Mouse (Mus musculus): ENCODE results near the gene Gm21985. TPM values are rescaled to one million over a fixed set of nuclear protein-coding genes. Genes with fewer than 3 reads are reported as not detected.
"Not testable (repeated sequence)": the region's sequence is repeated elsewhere in the genome, so short reads cannot be mapped to it uniquely, and the experiment has no call there.

Gm21985 gene
- polyA plus RNA-seq, 1 experiment from 2014 or later, result not detected

GRCm38 (mm10) chr2:112272909-112273308, 6.8 kb downstream of the Gm21985 start:
- Histone ChIP-seq H3K27ac (ENCODE audit: low read depth, low read length) (no peak overlapping the region), H3K4me2 (replicated peaks; ENCODE audit: low read depth) (no peak overlapping the region), H3K9ac (ENCODE audit: low read depth, low read length) (no peak overlapping the region), H3K9me3 (ENCODE audit: control insufficient read depth) (no peaks in the 10 kb centered on the region), H3K27me3 (replicated peaks; ENCODE audit: control insufficient read depth, insufficient read depth, low read length) (no peaks in the 10 kb centered on the region), H3K36me3 (ENCODE audit: control insufficient read depth, insufficient read depth) (no peaks in the 10 kb centered on the region), H3K4me1 (replicated peaks; ENCODE audit: control insufficient read depth, insufficient read depth, low read length) (no peaks in the 10 kb centered on the region), H3K4me3 (ENCODE audit: low read depth, low read length) (no peak overlapping the region)
- TF ChIP-seq CTCF (IDR thresholded peaks at IDR 0.05; ENCODE audit: low read depth), result no peak
- no peak for ATAC-seq
- 83% methylated on average over 2 of the region's 2 CpGs for WGBS

DNA sequence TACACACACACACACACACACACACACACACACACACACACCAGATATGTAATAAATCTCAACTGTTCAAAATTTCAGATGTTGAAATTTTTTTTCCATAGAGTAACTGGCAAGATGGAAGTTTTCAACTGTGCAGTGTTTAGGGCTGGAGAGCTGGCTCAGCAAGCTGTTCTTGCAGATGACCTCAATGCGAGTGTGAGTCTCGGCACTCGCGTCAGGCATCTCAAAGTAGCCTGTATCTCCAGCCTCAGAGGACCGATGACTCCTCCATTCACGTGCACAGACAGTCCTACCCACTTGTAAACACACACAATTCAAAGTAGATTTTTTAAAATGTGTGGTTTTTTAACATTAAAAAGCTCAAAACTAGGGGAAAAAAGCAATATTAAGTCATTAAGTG, 7.4 kb downstream of the Gm21985 start:
- H3K9ac ChIP-seq (ENCODE audit: low read depth, low read length), result no peak overlapping the region
- H3K9me3 ChIP-seq (ENCODE audit: control insufficient read depth), result no peaks in the 10 kb centered on the region
- H3K27ac ChIP-seq (ENCODE audit: low read depth, low read length), result no peak overlapping the region
- H3K4me2 ChIP-seq (replicated peaks; ENCODE audit: low read depth), result no peak overlapping the region
- ATAC-seq, result no peak
- no peaks in the 10 kb centered on the region for H3K36me3 ChIP-seq (ENCODE audit: control insufficient read depth, insufficient read depth)
- no peaks in the 10 kb centered on the region for H3K27me3 ChIP-seq (replicated peaks; ENCODE audit: control insufficient read depth, insufficient read depth, low read length)
- H3K4me3 ChIP-seq (ENCODE audit: low read depth, low read length), result no peak overlapping the region
- H3K4me1 ChIP-seq (replicated peaks; ENCODE audit: control insufficient read depth, insufficient read depth, low read length), result no peaks in the 10 kb centered on the region
- WGBS, result 75% methylated on average over 6 of the region's 6 CpGs
- no peak for TF ChIP-seq CTCF (IDR thresholded peaks at IDR 0.05; ENCODE audit: low read depth)

- ATAC-seq, result 0 out of 2 replicates have a peak, but pooled peaks have one; percentile 47
- Histone ChIP-seq H3K27ac (ENCODE audit: low read depth, low read length) (no peak overlapping the region), H3K27me3 (replicated peaks; ENCODE audit: control insufficient read depth, insufficient read depth, low read length) (no peaks in the 10 kb centered on the region)
Observed at GRCm38 (mm10) chr2:112276870-112277269, 10.8 kb downstream of the Gm21985 start.

DNA sequence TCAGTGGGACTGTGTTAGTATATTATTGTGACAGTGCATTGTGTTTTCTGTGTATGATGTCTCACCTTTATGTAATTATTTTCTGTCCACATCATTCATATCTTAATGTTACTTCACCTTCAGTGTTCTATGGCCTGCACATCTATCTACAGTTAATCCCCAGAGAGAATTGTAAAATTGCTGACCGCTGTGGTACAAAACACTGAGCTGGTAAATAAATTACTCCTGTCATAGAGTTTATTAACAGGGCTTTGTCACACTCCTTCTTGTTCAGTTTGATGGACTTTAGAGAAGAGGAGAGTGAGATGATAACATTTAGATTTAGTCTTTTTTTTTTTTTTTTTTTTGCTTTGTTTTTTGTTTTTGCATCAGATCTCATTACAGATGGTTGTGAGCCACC, 16.7 kb downstream of the Gm21985 start:
- 64% methylated on average over 1 of the region's 1 CpGs for WGBS
- Histone ChIP-seq H3K36me3 (ENCODE audit: control insufficient read depth, insufficient read depth) (no peaks in the 10 kb centered on the region), H3K27ac (ENCODE audit: low read depth, low read length) (no peak overlapping the region), H3K9me3 (ENCODE audit: control insufficient read depth) (no peaks in the 10 kb centered on the region), H3K4me1 (replicated peaks; ENCODE audit: control insufficient read depth, insufficient read depth, low read length) (no peaks in the 10 kb centered on the region), H3K4me3 (ENCODE audit: low read depth, low read length) (no peak overlapping the region), H3K4me2 (replicated peaks; ENCODE audit: low read depth) (no peak overlapping the region), H3K9ac (ENCODE audit: low read depth, low read length) (no peak overlapping the region), H3K27me3 (replicated peaks; ENCODE audit: control insufficient read depth, insufficient read depth, low read length) (no peaks in the 10 kb centered on the region)
- TF ChIP-seq CTCF (IDR thresholded peaks at IDR 0.05; ENCODE audit: low read depth), result no peak
- ATAC-seq, result no peak

More at GRCm38 (mm10) chr2:112276870-112277269, 10.8 kb downstream of the Gm21985 start:
- no peaks in the 10 kb centered on the region for H3K4me1 ChIP-seq (replicated peaks; ENCODE audit: control insufficient read depth, insufficient read depth, low read length)
- H3K9me3 ChIP-seq (ENCODE audit: control insufficient read depth), result no peaks in the 10 kb centered on the region
- no peak for TF ChIP-seq CTCF (IDR thresholded peaks at IDR 0.05; ENCODE audit: low read depth)
- no peak overlapping the region for H3K4me2 ChIP-seq (replicated peaks; ENCODE audit: low read depth)
- no peak overlapping the region for H3K9ac ChIP-seq (ENCODE audit: low read depth, low read length)
- no peaks in the 10 kb centered on the region for H3K36me3 ChIP-seq (ENCODE audit: control insufficient read depth, insufficient read depth)
- WGBS, result 57% methylated on average over 3 of the region's 3 CpGs
- no peak overlapping the region for H3K4me3 ChIP-seq (ENCODE audit: low read depth, low read length)

DNA sequence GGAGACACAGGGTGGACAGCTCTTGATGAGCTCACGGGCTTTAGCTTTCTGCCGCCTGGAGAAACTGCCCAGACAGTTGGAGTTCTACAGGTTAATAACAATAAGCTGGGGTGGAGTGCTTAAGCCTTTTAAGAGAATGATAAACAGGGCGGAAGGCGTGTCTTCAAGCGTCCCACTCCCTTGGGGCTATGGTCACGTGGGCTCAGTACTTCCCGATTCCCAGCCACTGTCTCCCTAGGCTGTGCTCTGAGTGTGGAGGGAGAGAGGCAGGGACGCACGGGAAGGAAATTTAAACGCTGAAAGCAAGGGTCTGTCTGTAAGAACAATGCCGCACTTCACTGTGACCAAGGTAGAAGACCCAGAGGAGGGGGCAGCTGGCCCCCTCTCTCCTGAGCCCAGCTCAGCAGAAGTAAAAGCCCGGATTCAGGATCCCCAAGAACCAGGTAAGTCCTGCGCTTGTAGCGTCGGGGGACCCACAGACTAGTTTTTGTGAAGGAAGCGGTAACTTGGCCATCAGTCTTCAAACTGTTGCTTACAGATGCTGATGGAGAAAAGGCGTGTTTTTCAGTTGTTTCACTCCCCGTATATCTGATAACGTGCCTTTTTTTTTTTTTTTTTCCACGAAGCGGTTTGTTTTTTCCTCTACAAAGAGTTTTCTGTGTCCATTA, 18.4 kb downstream of the Gm21985 start:
- H3K36me3 ChIP-seq (ENCODE audit: control insufficient read depth, insufficient read depth), result no peaks in the 10 kb centered on the region
- peak overlapping the region; percentile 63 for H3K4me3 ChIP-seq (ENCODE audit: low read depth, low read length)
- peak; percentile 83 for ATAC-seq
- H3K9me3 ChIP-seq (ENCODE audit: control insufficient read depth), result no peaks in the 10 kb centered on the region
- H3K27me3 ChIP-seq (replicated peaks; ENCODE audit: control insufficient read depth, insufficient read depth, low read length), result no peaks in the 10 kb centered on the region
- peak overlapping the region; percentile 74 for H3K27ac ChIP-seq (ENCODE audit: low read depth, low read length)
- peak overlapping the region; percentile 82 for H3K4me2 ChIP-seq (replicated peaks; ENCODE audit: low read depth)
- TF ChIP-seq CTCF (IDR thresholded peaks at IDR 0.05; ENCODE audit: low read depth), result no peak
- no peaks in the 10 kb centered on the region for H3K4me1 ChIP-seq (replicated peaks; ENCODE audit: control insufficient read depth, insufficient read depth, low read length)
- 2% methylated on average over 21 of the region's 21 CpGs for WGBS
- H3K9ac ChIP-seq (ENCODE audit: low read depth, low read length), result peak overlapping the region; percentile 65

DNA sequence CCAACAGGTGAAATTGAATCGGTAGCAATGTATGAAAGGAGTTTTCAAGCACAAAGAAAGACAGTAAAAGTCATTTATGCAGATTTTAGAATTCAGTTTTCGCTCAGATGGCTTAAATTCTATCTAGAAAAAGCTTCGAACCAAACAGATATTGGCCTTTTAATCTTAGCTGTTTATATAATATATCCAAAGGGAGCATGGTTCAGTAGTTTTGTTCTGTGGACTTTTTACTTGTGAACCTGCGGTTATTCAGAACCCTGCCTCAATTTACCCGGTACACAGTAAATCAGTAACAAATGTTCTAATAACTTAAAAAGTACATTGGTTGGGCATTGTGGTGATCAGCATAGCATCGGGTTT, 18.9 kb downstream of the Gm21985 start:
- Histone ChIP-seq H3K9me3 (ENCODE audit: control insufficient read depth) (no peaks in the 10 kb centered on the region), H3K9ac (ENCODE audit: low read depth, low read length) (0 out of 2 replicates have a peak overlapping the region, but pooled peaks have one; percentile 11)
- WGBS, result 30% methylated on average over 6 of the region's 6 CpGs

GRCm38 (mm10) chr2:112286062-112286461, 19.9 kb downstream of the Gm21985 start:
- not testable (repeated sequence) for H3K4me2 ChIP-seq (replicated peaks; ENCODE audit: low read depth); H3K36me3 ChIP-seq (ENCODE audit: control insufficient read depth, insufficient read depth); H3K4me1 ChIP-seq (replicated peaks; ENCODE audit: control insufficient read depth, insufficient read depth, low read length); H3K27me3 ChIP-seq (replicated peaks; ENCODE audit: control insufficient read depth, insufficient read depth, low read length); H3K4me3 ChIP-seq (ENCODE audit: low read depth, low read length); H3K27ac ChIP-seq (ENCODE audit: low read depth, low read length); H3K9me3 ChIP-seq (ENCODE audit: control insufficient read depth); ATAC-seq; H3K9ac ChIP-seq (ENCODE audit: low read depth, low read length)
- 94% methylated on average over 1 of the region's 1 CpGs for WGBS

More for the DNA sequence above, 18.9 kb downstream of the Gm21985 start:
- no peaks in the 10 kb centered on the region for H3K4me1 ChIP-seq (replicated peaks; ENCODE audit: control insufficient read depth, insufficient read depth, low read length)
- H3K36me3 ChIP-seq (ENCODE audit: control insufficient read depth, insufficient read depth), result no peaks in the 10 kb centered on the region
- no peak for ATAC-seq
- H3K4me3 ChIP-seq (ENCODE audit: low read depth, low read length), result peak overlapping the region; percentile 63
- peak overlapping the region; percentile 82 for H3K4me2 ChIP-seq (replicated peaks; ENCODE audit: low read depth)
- no peaks in the 10 kb centered on the region for H3K27me3 ChIP-seq (replicated peaks; ENCODE audit: control insufficient read depth, insufficient read depth, low read length)
- no peak overlapping the region for H3K27ac ChIP-seq (ENCODE audit: low read depth, low read length)
- TF ChIP-seq CTCF (IDR thresholded peaks at IDR 0.05; ENCODE audit: low read depth), result no peak
